9 mouse cellular contexts compared by ENCODE assay signal in the genomic region with DNA sequence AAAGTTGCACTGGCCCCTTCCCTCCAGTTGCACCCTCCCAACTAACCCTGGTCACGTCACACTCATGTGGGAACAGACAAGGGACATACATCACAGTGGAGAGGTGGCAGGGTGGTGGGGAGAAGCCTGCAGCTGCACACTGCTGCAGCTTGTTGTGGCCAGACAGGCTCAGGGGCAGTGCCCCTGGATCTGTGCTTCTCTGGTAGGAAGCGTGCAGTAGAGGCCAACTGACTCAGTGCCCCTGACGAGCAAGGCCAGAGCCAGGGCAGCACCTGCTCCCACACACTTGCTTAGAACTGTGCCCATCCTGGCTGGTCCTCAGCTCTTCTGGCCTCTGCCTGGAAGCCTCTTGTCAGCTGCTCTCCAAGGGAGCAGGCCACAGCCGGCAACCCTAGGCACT. TPM values are rescaled to one million over a fixed set of nuclear protein-coding genes. Genes with fewer than 3 reads are reported as not detected.
DNase-seq lines count a peak whose midpoint lies in the region; ATAC-seq and TF ChIP-seq lines count a peak whose summit lies in the region.
"Had no signal": no experiment of that assay in that cellular context is flagged by ENCODE, and none has a peak within 500 bp of the region (broad histone marks: within the 10 kb centered on the region; RNA-seq: fewer than 3 reads in every experiment).

No protein-coding gene starts in this region.

- no peak for TF ChIP-seq POLR2A in lung, adult 2 months (IDR thresholded peaks at IDR 0.05; ENCODE audit: borderline replicate concordance, extremely low read depth, low read depth, low read length)

- DNase-seq in adrenal gland, postnatal 10 days: peak; percentile 59
- no peak for DNase-seq in adrenal gland, adult 8-10 months
- no peak for DNase-seq in lung, adult 2 months
- no peak for DNase-seq in layer of hippocampus, postnatal 10 days (ENCODE audit: low spot score in 2 of 2)
- DNase-seq in spleen, postnatal 14 days (ENCODE audit: low spot score in 2 of 2): no peak

- H3K4me3 ChIP-seq in lung, embryonic 15.5 days: peak overlapping the region; percentile 95
- no peak overlapping the region for H3K4me3 ChIP-seq in lung, adult 2 months (replicated peaks; ENCODE audit: extremely low read depth, low read depth, low read length)
- H3K4me3 ChIP-seq in intestine, embryonic 16.5 days (ENCODE audit: low read length): no peak overlapping the region; the same call in 1 of the 2 replicates
- peak overlapping the region; percentile 94; the same call in 1 of the 2 replicates for H3K4me3 ChIP-seq in neural tube, embryonic 12.5 days

- H3K27me3 ChIP-seq in lung, embryonic 15.5 days: no peaks in the 10 kb centered on the region
- no peaks in the 10 kb centered on the region for H3K27me3 ChIP-seq in intestine, embryonic 16.5 days (replicated peaks; ENCODE audit: control insufficient read depth, insufficient read depth, low read length)
- H3K27me3 ChIP-seq in neural tube, embryonic 12.5 days (replicated peaks): no peaks in the 10 kb centered on the region

- 0 out of 2 replicates have a peak overlapping the region, but pooled peaks have one; percentile 7 for H3K9ac ChIP-seq in lung, embryonic 15.5 days
- 0 out of 2 replicates have a peak overlapping the region, but pooled peaks have one; percentile 38 for H3K9ac ChIP-seq in intestine, embryonic 16.5 days (ENCODE audit: low read depth, low read length)
- peak overlapping the region; percentile 87 for H3K9ac ChIP-seq in neural tube, embryonic 12.5 days

- peak overlapping the region; percentile 93 for H3K4me2 ChIP-seq in lung, embryonic 15.5 days
- peak overlapping the region; percentile 96 for H3K4me2 ChIP-seq in intestine, embryonic 16.5 days (ENCODE audit: low read depth, low read length)
- peak overlapping the region; percentile 99 for H3K4me2 ChIP-seq in neural tube, embryonic 12.5 days (replicated peaks)

- ATAC-seq in lung, embryonic 15.5 days (ENCODE audit: borderline replicate concordance, extremely low read depth, low FRiP score, low TSS enrichment): no peak
- no peak for ATAC-seq in intestine, embryonic 16.5 days
- no peak for ATAC-seq in neural tube, embryonic 12.5 days (ENCODE audit: low FRiP score, low read depth)
- ATAC-seq: lung, postnatal 0 days had no signal

- H3K36me3 ChIP-seq in lung, embryonic 15.5 days: peaks cover 63% of the 10 kb centered on the region
- H3K36me3 ChIP-seq in intestine, embryonic 16.5 days (ENCODE audit: control insufficient read depth, insufficient read depth, low read length): peaks cover 37% of the 10 kb centered on the region
- H3K36me3 ChIP-seq in neural tube, embryonic 12.5 days: peaks cover 69% of the 10 kb centered on the region

- 66% methylated on average over 4 of the region's 4 CpGs for WGBS in lung, embryonic 15.5 days
- 85% methylated on average over 4 of the region's 4 CpGs for WGBS in lung, adult 2 months
- WGBS in intestine, embryonic 16.5 days: 69% methylated on average over 4 of the region's 4 CpGs
- WGBS in neural tube, embryonic 12.5 days: 75% methylated on average over 4 of the region's 4 CpGs

- H3K4me1 ChIP-seq in lung, embryonic 15.5 days: peaks cover 33% of the 10 kb centered on the region
- H3K4me1 ChIP-seq in lung, adult 2 months (ENCODE audit: control insufficient read depth, insufficient read depth, low read length): peaks cover 16% of the 10 kb centered on the region
- peaks cover 24% of the 10 kb centered on the region for H3K4me1 ChIP-seq in intestine, embryonic 16.5 days (ENCODE audit: control insufficient read depth, insufficient read depth, low read length)
- peaks cover 38% of the 10 kb centered on the region for H3K4me1 ChIP-seq in neural tube, embryonic 12.5 days

- no peak for TF ChIP-seq CTCF in lung, adult 2 months (IDR thresholded peaks at IDR 0.05; ENCODE audit: insufficient read depth, low read length)

- H3K27ac ChIP-seq in lung, embryonic 15.5 days: no peak overlapping the region
- H3K27ac ChIP-seq in intestine, embryonic 16.5 days (ENCODE audit: low read length): no peak overlapping the region
- H3K27ac ChIP-seq in neural tube, embryonic 12.5 days: no peak overlapping the region

- no peaks in the 10 kb centered on the region for H3K9me3 ChIP-seq in lung, embryonic 15.5 days
- no peaks in the 10 kb centered on the region for H3K9me3 ChIP-seq in intestine, embryonic 16.5 days (ENCODE audit: control insufficient read depth, low read length)
- H3K9me3 ChIP-seq in neural tube, embryonic 12.5 days: no peaks in the 10 kb centered on the region

RNA-seq across cellular contexts. Expression of a gene that starts 1.3 kb away (rescaled TPM):
- total RNA-seq in adrenal gland, postnatal 10 days (2021): 10 to 100 TPM; 43.6 to 51.3 TPM
- total RNA-seq in adrenal gland, adult 8-10 months (2022): 100 to 1,000 TPM in 2 of 4 experiments, 10 to 100 TPM in 2; 73.5 to 148 (median 104) TPM
- 67.1 and 78.5 TPM in 2 replicates for polyA plus RNA-seq in lung, embryonic 15.5 days (2015; fragmentation: Nextera tagmentation; extraction: Ambion mirVana)
- 55.8 and 69.4 TPM in 2 replicates for polyA plus RNA-seq in lung, adult 2 months (2012; rRNA removed)
- polyA plus RNA-seq in intestine, embryonic 16.5 days (2015; fragmentation: Nextera tagmentation; extraction: Ambion mirVana): 76.8 and 77.1 TPM in 2 replicates
- 49.7 and 55.1 TPM in 2 replicates for polyA plus RNA-seq in neural tube, embryonic 12.5 days (2016; fragmentation: Nextera tagmentation; extraction: Ambion mirVana)
- total RNA-seq in layer of hippocampus, postnatal 10 days (2021): 10 to 100 TPM; 40.8 to 44.2 TPM

RNA-seq across cellular contexts. Expression of a gene that starts 2.7 kb away (rescaled TPM):
- 100 to 1,000 TPM; 123 to 140 TPM for total RNA-seq in adrenal gland, postnatal 10 days (2021)
- 100 to 1,000 TPM; 120 to 201 (median 138) TPM for total RNA-seq in adrenal gland, adult 8-10 months (2022)
- 89.0 and 92.0 TPM in 2 replicates for polyA plus RNA-seq in lung, embryonic 15.5 days (2015; fragmentation: Nextera tagmentation; extraction: Ambion mirVana)
- polyA plus RNA-seq in lung, adult 2 months (2012; rRNA removed): 100 and 115 TPM in 2 replicates
- polyA plus RNA-seq in intestine, embryonic 16.5 days (2015; fragmentation: Nextera tagmentation; extraction: Ambion mirVana): 121 and 129 TPM in 2 replicates
- 89.9 and 98.4 TPM in 2 replicates for polyA plus RNA-seq in neural tube, embryonic 12.5 days (2016; fragmentation: Nextera tagmentation; extraction: Ambion mirVana)
- total RNA-seq in layer of hippocampus, postnatal 10 days (2021): 10 to 100 TPM; 74.1 to 77.8 TPM

RNA-seq across cellular contexts. Expression of a gene that starts 2.7 kb away (rescaled TPM):
- total RNA-seq in adrenal gland, postnatal 10 days (2021): 10 to 100 TPM; 30.2 to 45.4 TPM
- total RNA-seq in adrenal gland, adult 8-10 months (2022): 10 to 100 TPM; 43.6 to 80.7 (median 66.3) TPM
- 28.5 and 30.4 TPM in 2 replicates for polyA plus RNA-seq in lung, embryonic 15.5 days (2015; fragmentation: Nextera tagmentation; extraction: Ambion mirVana)
- polyA plus RNA-seq in lung, adult 2 months (2012; rRNA removed): 41.1 and 48.0 TPM in 2 replicates
- 28.3 and 33.0 TPM in 2 replicates for polyA plus RNA-seq in intestine, embryonic 16.5 days (2015; fragmentation: Nextera tagmentation; extraction: Ambion mirVana)
- 41.6 and 44.5 TPM in 2 replicates for polyA plus RNA-seq in neural tube, embryonic 12.5 days (2016; fragmentation: Nextera tagmentation; extraction: Ambion mirVana)
- total RNA-seq in layer of hippocampus, postnatal 10 days (2021): 10 to 100 TPM; 61.6 to 62.1 TPM

RNA-seq across cellular contexts. Expression of a gene that starts 11.2 kb away (rescaled TPM):
- total RNA-seq in adrenal gland, postnatal 10 days (2021): 10 to 100 TPM; 31.5 to 35.6 TPM
- total RNA-seq in adrenal gland, adult 8-10 months (2022): 10 to 100 TPM; 31.5 to 34.0 (median 33.7) TPM
- 41.7 and 44.2 TPM in 2 replicates for polyA plus RNA-seq in lung, embryonic 15.5 days (2015; fragmentation: Nextera tagmentation; extraction: Ambion mirVana)
- 76.4 and 85.4 TPM in 2 replicates for polyA plus RNA-seq in lung, adult 2 months (2012; rRNA removed)
- 33.9 and 34.4 TPM in 2 replicates for polyA plus RNA-seq in intestine, embryonic 16.5 days (2015; fragmentation: Nextera tagmentation; extraction: Ambion mirVana)
- 53.1 and 57.7 TPM in 2 replicates for polyA plus RNA-seq in neural tube, embryonic 12.5 days (2016; fragmentation: Nextera tagmentation; extraction: Ambion mirVana)
- total RNA-seq in layer of hippocampus, postnatal 10 days (2021): 10 to 100 TPM; 36.4 to 36.9 TPM

RNA-seq across cellular contexts. Expression of a gene that starts 11.5 kb away (rescaled TPM):
- 10 to 100 TPM; 42.2 to 43.7 TPM for total RNA-seq in adrenal gland, postnatal 10 days (2021)
- 10 to 100 TPM; 58.9 to 66.0 (median 61.5) TPM for total RNA-seq in adrenal gland, adult 8-10 months (2022)
- 54.4 and 56.6 TPM in 2 replicates for polyA plus RNA-seq in lung, embryonic 15.5 days (2015; fragmentation: Nextera tagmentation; extraction: Ambion mirVana)
- polyA plus RNA-seq in lung, adult 2 months (2012; rRNA removed): 23.6 and 36.7 TPM in 2 replicates
- 58.9 and 61.3 TPM in 2 replicates for polyA plus RNA-seq in intestine, embryonic 16.5 days (2015; fragmentation: Nextera tagmentation; extraction: Ambion mirVana)
- 75.4 and 75.9 TPM in 2 replicates for polyA plus RNA-seq in neural tube, embryonic 12.5 days (2016; fragmentation: Nextera tagmentation; extraction: Ambion mirVana)
- 10 to 100 TPM; 40.4 to 40.5 TPM for total RNA-seq in layer of hippocampus, postnatal 10 days (2021)

Comparison
In these comparisons a context has a peak if more than half of its experiments do, and no peak if none do; other contexts are left out.
1. H3K4me3 ChIP-seq: peak in lung, embryonic 15.5 days (single experiment) and neural tube, embryonic 12.5 days (single experiment); none in lung, adult 2 months (single experiment) and intestine, embryonic 16.5 days (single experiment).
2. H3K9ac ChIP-seq: peak in every context shown above with its lines; median percentile 87 in neural tube, embryonic 12.5 days; 38 in intestine, embryonic 16.5 days; 7 in lung, embryonic 15.5 days.
3. Peak in every context shown above with its lines, with median percentiles within 50 percentile points of each other: H3K4me2 ChIP-seq.